Comparison of ENCODE assay signal across 9 mouse cellular contexts in genomic region chr2:125667184-125667583, GRCm38 (mm10). TPM values are rescaled to one million over a fixed set of nuclear protein-coding genes. Genes with fewer than 3 reads are reported as not detected.
A peak's percentile ranks its signal among the peaks of the same experiment; 100 is the strongest.
DNase-seq lines count a peak whose midpoint lies in the region; ATAC-seq and TF ChIP-seq lines count a peak whose summit lies in the region.
"Had no signal": no experiment of that assay in that cellular context is flagged by ENCODE, and none has a peak within 500 bp of the region (broad histone marks: within the 10 kb centered on the region; RNA-seq: fewer than 3 reads in every experiment).

No protein-coding gene starts in this region.

- no peak overlapping the region for H3K9ac ChIP-seq in kidney, postnatal 0 days (ENCODE audit: low read depth, low read length)
- no peak overlapping the region for H3K9ac ChIP-seq in kidney, embryonic 15.5 days
- H3K9ac ChIP-seq in MEL (ENCODE audit: control insufficient read depth, low read depth, low read length, poor library complexity, severe bottlenecking), result peak overlapping the region; percentile 19; the same call in 1 of the 2 replicates
- no peak overlapping the region for H3K9ac ChIP-seq in forebrain, embryonic 11.5 days (ENCODE audit: low read length)

- no peaks in the 10 kb centered on the region for H3K4me1 ChIP-seq in kidney, postnatal 0 days (replicated peaks; ENCODE audit: insufficient read depth, low read length)
- H3K4me1 ChIP-seq in kidney, embryonic 15.5 days, result no peaks in the 10 kb centered on the region
- peaks cover 19 to 36% of the 10 kb centered on the region in 2 experiments for H3K4me1 ChIP-seq in MEL (ENCODE audit: control insufficient read depth in 1 of 2, insufficient read depth in 2 of 2, low read length in 2 of 2)
- H3K4me1 ChIP-seq in forebrain, embryonic 11.5 days (replicated peaks; ENCODE audit: control insufficient read depth, insufficient read depth, low read length), result no peaks in the 10 kb centered on the region

- intact Hi-C loops in left cerebral cortex, postnatal 10 days (cut with DNase I), result loop anchor here (10.0 kb wide), 2 partner anchors 158 to 368 kb away; partner anchors contain the start of gene Fgf7

- 60% methylated on average over 5 of the region's 5 CpGs for WGBS in kidney, postnatal 0 days
- WGBS in kidney, embryonic 15.5 days, result 65% methylated on average over 5 of the region's 5 CpGs
- 79% methylated on average over 5 of the region's 5 CpGs for WGBS in forebrain, embryonic 11.5 days

- peak; percentile 23; the same call in 1 of the 2 replicates for TF ChIP-seq CTCF in kidney, postnatal 0 days (IDR thresholded peaks at IDR 0.05; ENCODE audit: low read depth)
- peak in 1 of 3 experiments; percentile 19; a peak in 1 of 6 replicates for TF ChIP-seq CTCF in MEL (IDR thresholded peaks at IDR 0.05 in 2 of 3, conservative IDR thresholded peaks at IDR 0.05 in 1 of 3; ENCODE audit: control insufficient read depth in 1 of 3, insufficient read depth in 1 of 3, low read depth in 2 of 3, low read length in 3 of 3, poor library complexity in 1 of 3, severe bottlenecking in 1 of 3)

- H3K4me2 ChIP-seq in kidney, postnatal 0 days (ENCODE audit: low read length), result no peak overlapping the region
- no peak overlapping the region for H3K4me2 ChIP-seq in kidney, embryonic 15.5 days
- peak overlapping the region; percentile 91 for H3K4me2 ChIP-seq in myocyte (ENCODE audit: low read depth)
- H3K4me2 ChIP-seq in forebrain, embryonic 11.5 days (ENCODE audit: low read depth, low read length, severe bottlenecking), result no peak overlapping the region

- TF ChIP-seq EP300 in MEL (IDR thresholded peaks at IDR 0.05; ENCODE audit: low read depth in 1 of 2, low read length in 2 of 2), result peak; percentile 29; a peak in 3 of 4 replicates

- no peak for TF ChIP-seq RAD21 in MEL (IDR thresholded peaks at IDR 0.05; ENCODE audit: low read depth, low read length)

- ATAC-seq in kidney, postnatal 0 days (replicated peaks; ENCODE audit: low FRiP score, low read depth), result no peak
- ATAC-seq in kidney, embryonic 15.5 days (replicated peaks; ENCODE audit: low FRiP score), result no peak
- no peak for ATAC-seq in forebrain, embryonic 11.5 days (replicated peaks; ENCODE audit: low FRiP score)

- no peak overlapping the region for H3ac ChIP-seq in myocyte (ENCODE audit: control insufficient read depth, insufficient read length)

- DNase-seq in kidney, postnatal 0 days (ENCODE audit: low spot score), result no peak
- peak; percentile 82 for DNase-seq in MEL (ENCODE audit: low read depth, low spot score)
- DNase-seq in induced T-regulatory cell, adult 2 months (ENCODE audit: low read depth), result peak; percentile 77
- DNase-seq in forebrain, embryonic 11.5 days (ENCODE audit: low spot score), result no peak
- no peak for DNase-seq in left cerebral cortex, postnatal 10 days (ENCODE audit: extremely low spot score in 1 of 2, low spot score in 2 of 2)
- no peak for DNase-seq in retina, postnatal 1 day
- DNase-seq: cerebellum, postnatal 10 days had no signal

- TF ChIP-seq POLR2A in MEL (IDR thresholded peaks at IDR 0.05; ENCODE audit: control insufficient read depth in 1 of 2, insufficient read depth in 1 of 2, low read depth in 1 of 2, low read length in 2 of 2, poor library complexity in 1 of 2) (no peak), myocyte (IDR thresholded peaks at IDR 0.05; ENCODE audit: insufficient read length, low read depth) (no peak)

- no peaks in the 10 kb centered on the region for H3K79me2 ChIP-seq in MEL (ENCODE audit: control insufficient read depth, insufficient read depth, low read length, poor library complexity)
- no peaks in the 10 kb centered on the region for H3K79me2 ChIP-seq in myocyte (ENCODE audit: control insufficient read depth, insufficient read depth)

- no peak overlapping the region for H3K27ac ChIP-seq in kidney, postnatal 0 days
- no peak overlapping the region for H3K27ac ChIP-seq in kidney, embryonic 15.5 days
- peak overlapping the region; percentile 66 for H3K27ac ChIP-seq in MEL (ENCODE audit: control insufficient read depth, low read depth, low read length)
- no peak overlapping the region for H3K27ac ChIP-seq in forebrain, embryonic 11.5 days (ENCODE audit: low read depth, low read length)

- no peak overlapping the region for H3K4me3 ChIP-seq in kidney, postnatal 0 days (replicated peaks; ENCODE audit: low read depth, low read length)
- no peak overlapping the region for H3K4me3 ChIP-seq in kidney, embryonic 15.5 days (replicated peaks)
- H3K4me3 ChIP-seq in MEL (ENCODE audit: control insufficient read depth in 1 of 2, insufficient read depth in 1 of 2, low read depth in 2 of 2, low read length in 2 of 2) (peak overlapping the region in 1 of 2 experiments; percentile 44; a peak in 1 of 4 replicates), myocyte (no peak overlapping the region)
- H3K4me3 ChIP-seq in forebrain, embryonic 11.5 days (ENCODE audit: low read depth, low read length), result no peak overlapping the region

- no peaks in the 10 kb centered on the region for H3K9me3 ChIP-seq in kidney, postnatal 0 days (replicated peaks; ENCODE audit: low read length)
- H3K9me3 ChIP-seq in kidney, embryonic 15.5 days (replicated peaks), result no peaks in the 10 kb centered on the region
- no peaks in the 10 kb centered on the region for H3K9me3 ChIP-seq in MEL (replicated peaks; ENCODE audit: insufficient read depth, low read length)
- H3K9me3 ChIP-seq in forebrain, embryonic 11.5 days (ENCODE audit: control insufficient read depth, low read length), result no peaks in the 10 kb centered on the region

- H3K36me3 ChIP-seq in kidney, postnatal 0 days (ENCODE audit: insufficient read depth, low read length), result no peaks in the 10 kb centered on the region
- no peaks in the 10 kb centered on the region for H3K36me3 ChIP-seq in kidney, embryonic 15.5 days
- H3K36me3 ChIP-seq in MEL (ENCODE audit: control insufficient read depth in 1 of 2, insufficient read depth in 2 of 2, low read length in 2 of 2), result peaks cover 0 to 32% of the 10 kb centered on the region in 2 experiments; a peak in 2 of 4 replicates
- H3K36me3 ChIP-seq in myocyte (ENCODE audit: control insufficient read depth, insufficient read depth), result no peaks in the 10 kb centered on the region
- no peaks in the 10 kb centered on the region for H3K36me3 ChIP-seq in forebrain, embryonic 11.5 days (ENCODE audit: control insufficient read depth, insufficient read depth, low read length)

- no peaks in the 10 kb centered on the region for H3K27me3 ChIP-seq in kidney, postnatal 0 days (ENCODE audit: insufficient read depth, low read length)
- no peaks in the 10 kb centered on the region for H3K27me3 ChIP-seq in kidney, embryonic 15.5 days
- H3K27me3 ChIP-seq in MEL (ENCODE audit: control insufficient read depth in 1 of 2, insufficient read depth in 2 of 2, low read length in 2 of 2) (no peaks in the 10 kb centered on the region), myocyte (ENCODE audit: control insufficient read depth, insufficient read depth, insufficient read length) (no peaks in the 10 kb centered on the region)
- no peaks in the 10 kb centered on the region for H3K27me3 ChIP-seq in forebrain, embryonic 11.5 days (ENCODE audit: control insufficient read depth, insufficient read depth, low read length)

TF ChIP-seq in MEL, 35 proteins besides CTCF, POLR2A, EP300 and RAD21 (continues in another document):
- peak; percentile 70 for TF ChIP-seq ETS1 (IDR thresholded peaks at IDR 0.05; ENCODE audit: low read depth, low read length)
- TF ChIP-seq HCFC1 (IDR thresholded peaks at IDR 0.05; ENCODE audit: low read depth, low read length), result no peak
- no peak for TF ChIP-seq MYC (IDR thresholded peaks at IDR 0.05; ENCODE audit: low read depth, low read length)
- TF ChIP-seq USF1 (IDR thresholded peaks at IDR 0.05; ENCODE audit: low read depth, low read length), result no peak
- TF ChIP-seq KAT2A (conservative IDR thresholded peaks at IDR 0.05; ENCODE audit: low read depth, low read length), result no peak

TF ChIP-seq in myocyte, 11 proteins besides CTCF, POLR2A, EP300 and RAD21:
- TF ChIP-seq E2F4 (IDR thresholded peaks at IDR 0.05; ENCODE audit: insufficient read depth) (no peak), MYOD1 (IDR thresholded peaks at IDR 0.05; ENCODE audit: control insufficient read depth in 1 of 3, insufficient read length in 2 of 3, low read depth in 2 of 3) (peak in 1 of 3 experiments; percentile 19)

RNA-seq across cellular contexts. Expression of gene Eid1, which starts 5.7 kb away (rescaled TPM):
- 106 and 120 TPM in 2 replicates for polyA plus RNA-seq in kidney, postnatal 0 days (2015; fragmentation: Nextera tagmentation; extraction: Ambion mirVana)
- polyA plus RNA-seq in kidney, embryonic 15.5 days (2015; fragmentation: Nextera tagmentation; extraction: Ambion mirVana), result 116 and 119 TPM in 2 replicates
- 16.4 and 16.6 TPM in 2 replicates for total RNA-seq in MEL (2012; rRNA removed)
- polyA plus RNA-seq in MEL (2012; ENCODE audit: insufficient read depth in 1 of 2, insufficient read length in 2 of 2, low read depth in 1 of 2, low replicate concordance in 2 of 2, missing spikeins in 1 of 2) (10 to 100 TPM in 1 of 2 experiments, not detected in 1; 33.9 TPM), myocyte (2012; fragmentation: generic; extraction: Trizol) (24.6 TPM)
- 252 TPM in 2 replicates for polyA plus RNA-seq in forebrain, embryonic 11.5 days (2014; fragmentation: Nextera tagmentation; extraction: Ambion mirVana)
- 100 to 1,000 TPM; 428 to 443 TPM for total RNA-seq in left cerebral cortex, postnatal 10 days (2021)

RNA-seq across cellular contexts. Expression of gene Cep152, which starts 42.3 kb away (rescaled TPM):
- polyA plus RNA-seq in kidney, postnatal 0 days (2015; fragmentation: Nextera tagmentation; extraction: Ambion mirVana), result 2.4 and 3.4 TPM in 2 replicates
- 7.7 and 8.1 TPM in 2 replicates for polyA plus RNA-seq in kidney, embryonic 15.5 days (2015; fragmentation: Nextera tagmentation; extraction: Ambion mirVana)
- total RNA-seq in MEL (2012; rRNA removed), result 11.7 and 13.9 TPM in 2 replicates
- 10 to 100 TPM in 1 of 2 experiments, not detected in 1; 14.1 TPM for polyA plus RNA-seq in MEL (2012; ENCODE audit: insufficient read depth in 1 of 2, insufficient read length in 2 of 2, low read depth in 1 of 2, low replicate concordance in 2 of 2, missing spikeins in 1 of 2)
- polyA plus RNA-seq in myocyte (2012; fragmentation: generic; extraction: Trizol), result 0.80 TPM
- polyA plus RNA-seq in forebrain, embryonic 11.5 days (2014; fragmentation: Nextera tagmentation; extraction: Ambion mirVana), result 12.8 and 13.1 TPM in 2 replicates
- 1 to 10 TPM; 1.8 to 2.0 TPM for total RNA-seq in left cerebral cortex, postnatal 10 days (2021)

RNA-seq across cellular contexts. Expression of gene Shc4, which starts 56.8 kb away (rescaled TPM):
- 0.23 and 0.37 TPM in 2 replicates for polyA plus RNA-seq in kidney, postnatal 0 days (2015; fragmentation: Nextera tagmentation; extraction: Ambion mirVana)
- polyA plus RNA-seq in kidney, embryonic 15.5 days (2015; fragmentation: Nextera tagmentation; extraction: Ambion mirVana), result 1.2 and 1.3 TPM in 2 replicates
- total RNA-seq in MEL (2012; rRNA removed), result 1.1 and 1.3 TPM in 2 replicates
- polyA plus RNA-seq in MEL (2012; ENCODE audit: insufficient read depth in 1 of 2, insufficient read length in 2 of 2, low read depth in 1 of 2, low replicate concordance in 2 of 2, missing spikeins in 1 of 2), result under 1 TPM in 1 of 2 experiments, not detected in 1; 0.38 TPM
- 0.49 TPM for polyA plus RNA-seq in myocyte (2012; fragmentation: generic; extraction: Trizol)
- 1.3 TPM in 2 replicates for polyA plus RNA-seq in forebrain, embryonic 11.5 days (2014; fragmentation: Nextera tagmentation; extraction: Ambion mirVana)
- 1 to 10 TPM; 5.2 to 5.8 TPM for total RNA-seq in left cerebral cortex, postnatal 10 days (2021)

Comparison
In these comparisons a context has a peak if more than half of its experiments do, and no peak if none do; other contexts are left out.
1. DNase-seq: peak in MEL (single experiment) and induced T-regulatory cell, adult 2 months (single experiment); none in kidney, postnatal 0 days (single experiment), forebrain, embryonic 11.5 days (single experiment), left cerebral cortex, postnatal 10 days (0 of 2) and retina, postnatal 1 day (single experiment).